Mouse (Mus musculus) G1E (cell line): ENCODE measurements around the gene Cox6b1.

Experiments
- CTCF ChIP-seq: IDR thresholded peaks from 2 replicates; pipeline ENCODE4 v1.5.1; 2012; ENCODE audit warnings: low read depth, low read length, inconsistent platforms, mixed read lengths
- GATA1 ChIP-seq: IDR thresholded peaks from 2 replicates; pipeline ENCODE4 v1.6.1; 2012; ENCODE audit warnings: borderline replicate concordance, low read length, inconsistent platforms, mixed read lengths

GRCm38 (mm10) chr7:30612654-30613402, 13.1 kb downstream of the Cox6b1 start, which contains the start of gene Upk1a:
- TF ChIP-seq CTCF (no peak), GATA1 (no peak)
